Mouse (Mus musculus) 416B (cell line): ENCODE measurements around the gene Psma6.
A peak's percentile ranks its signal among the peaks of the same experiment; 100 is the strongest.
"Not testable (repeated sequence)": the region's sequence is repeated elsewhere in the genome, so short reads cannot be mapped to it uniquely, and the experiment has no call there.

ENCODE experiments used
- DNase-seq: peaks from one replicate; pipeline ENCODE4 v3.0.0; 2011; ENCODE audit warnings: low read depth

The Psma6 gene

GRCm38 (mm10) chr12:55384023-55384749 is at the start of gene Psma6:
TSS of gene Psma6 (plus strand) at chr12:55384222.
- DNase-seq, result no peak

DNA sequence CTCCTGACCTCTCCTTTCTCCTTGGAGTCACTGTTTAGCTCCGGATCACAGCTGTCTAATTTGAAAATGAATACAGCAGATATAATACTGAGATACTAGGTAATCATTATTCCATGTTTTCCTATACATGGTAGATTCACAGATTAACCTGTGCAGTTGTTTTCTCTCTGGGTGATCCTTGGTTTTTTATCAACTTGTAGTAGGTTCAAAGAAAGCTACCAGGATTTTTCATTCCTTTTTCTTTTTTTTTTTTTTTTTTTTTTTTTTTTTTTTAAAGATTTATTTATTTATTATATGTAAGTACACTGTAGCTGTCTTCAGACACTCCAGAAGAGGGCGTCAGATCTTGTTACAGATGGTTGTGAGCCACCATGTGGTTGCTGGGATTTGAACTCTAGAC is 45.5 kb upstream of the Psma6 start:
- not testable (repeated sequence) for DNase-seq

DNA sequence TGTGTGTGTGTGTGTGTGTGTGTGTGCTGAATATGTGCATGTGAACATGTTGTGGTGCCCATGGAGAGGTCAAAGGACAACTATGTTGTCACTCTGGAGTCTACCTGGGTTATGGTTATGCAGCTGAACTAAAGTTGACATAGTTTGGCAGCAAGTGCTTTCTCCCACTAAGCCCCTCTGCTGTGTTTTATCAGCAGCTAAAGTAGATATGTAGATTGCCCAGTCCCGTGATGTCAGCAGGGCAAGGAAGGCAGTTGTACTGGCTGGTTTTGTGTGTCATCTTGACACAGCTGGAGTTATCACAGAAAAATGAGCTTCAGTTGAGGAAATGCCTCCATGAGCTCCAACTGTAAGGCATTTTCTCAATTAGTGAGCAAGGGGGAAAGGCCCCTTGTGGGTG is 41.0 kb upstream of the Psma6 start:
- DNase-seq, result not testable (repeated sequence)

GRCm38 (mm10) chr12:55343998-55344397 is 40.0 kb upstream of the Psma6 start:
- DNase-seq, result no peak

DNA sequence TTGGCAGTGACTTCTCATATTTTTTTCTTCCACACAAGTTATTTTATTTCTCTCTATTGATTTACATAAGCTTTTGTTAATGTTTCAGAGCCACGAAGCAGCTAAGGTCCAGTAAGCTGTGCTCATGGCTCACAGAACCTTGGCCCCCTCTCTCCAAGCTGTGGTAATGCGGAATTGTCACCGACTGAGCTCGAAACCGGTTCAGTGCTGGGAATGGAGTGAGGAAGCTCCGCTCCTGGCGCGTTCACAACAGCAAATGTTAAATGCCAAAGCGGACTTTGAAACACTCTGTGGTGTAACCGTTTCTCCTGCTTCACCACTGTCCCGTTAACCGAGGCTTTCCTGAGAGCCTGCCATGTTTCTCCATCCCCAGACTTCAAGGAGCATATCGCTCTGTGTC is 39.4 kb upstream of the Psma6 start:
- no peak for DNase-seq

GRCm38 (mm10) chr12:55353423-55353822 is 30.6 kb upstream of the Psma6 start:
- DNase-seq, result no peak

- DNase-seq, result peak; percentile 68
These were observed 29.1 kb upstream of the Psma6 start for GRCm38 (mm10) chr12:55354904-55355303.

DNA sequence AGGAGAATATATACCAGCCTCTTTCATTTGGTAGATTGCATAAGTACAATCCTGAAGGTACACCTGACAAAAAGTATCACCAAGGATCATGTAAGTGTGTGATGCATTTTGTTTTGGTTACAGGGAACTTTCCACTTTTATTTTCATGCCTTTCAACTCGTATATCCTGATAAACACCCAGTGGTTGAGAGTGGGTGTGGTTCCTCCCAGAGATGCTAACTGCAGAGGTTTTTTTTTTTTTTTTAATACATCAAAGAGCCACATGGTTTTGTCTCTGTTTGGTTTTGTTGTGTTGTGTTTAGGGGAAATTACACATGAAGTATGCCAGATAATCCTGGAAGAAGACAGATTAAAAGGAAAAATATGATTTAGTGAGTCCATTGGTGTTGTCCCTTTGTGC is 26.7 kb upstream of the Psma6 start:
- DNase-seq, result no peak

DNA sequence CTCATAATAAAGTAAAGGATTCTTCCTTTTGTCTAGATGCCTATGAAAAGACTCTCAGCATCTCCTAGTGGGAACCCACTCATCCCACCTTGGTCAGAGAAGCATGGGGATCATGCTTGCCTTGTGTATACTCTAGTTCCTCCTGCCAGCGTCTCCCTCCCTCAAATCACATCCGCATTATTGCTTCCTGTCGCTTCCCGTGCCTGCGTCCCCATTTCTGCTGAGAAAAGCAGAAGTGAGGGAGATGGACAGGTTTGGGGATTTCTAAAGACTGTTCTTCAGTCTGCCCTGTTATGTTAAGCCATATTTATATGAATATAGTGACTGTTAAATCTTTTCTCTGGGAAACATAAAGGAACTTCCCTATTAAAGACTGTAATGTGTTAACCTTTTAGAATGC is 23.1 kb upstream of the Psma6 start:
- no peak for DNase-seq

- DNase-seq, result no peak
These were observed 18.9 kb upstream of the Psma6 start for GRCm38 (mm10) chr12:55365083-55365482.

GRCm38 (mm10) chr12:55372424-55373055 is 11.5 kb upstream of the Psma6 start:
- peak; percentile 62 for DNase-seq

GRCm38 (mm10) chr12:55376956-55377609 is 6.9 kb upstream of the Psma6 start:
- DNase-seq, result no peak

- no peak for DNase-seq
These were observed 6.4 kb upstream of the Psma6 start for GRCm38 (mm10) chr12:55377610-55377980.

- no peak for DNase-seq
These were observed 804 bp downstream of the Psma6 start for GRCm38 (mm10) chr12:55384826-55385225.

GRCm38 (mm10) chr12:55385931-55386330 is 1.9 kb downstream of the Psma6 start:
- DNase-seq, result no peak

DNA sequence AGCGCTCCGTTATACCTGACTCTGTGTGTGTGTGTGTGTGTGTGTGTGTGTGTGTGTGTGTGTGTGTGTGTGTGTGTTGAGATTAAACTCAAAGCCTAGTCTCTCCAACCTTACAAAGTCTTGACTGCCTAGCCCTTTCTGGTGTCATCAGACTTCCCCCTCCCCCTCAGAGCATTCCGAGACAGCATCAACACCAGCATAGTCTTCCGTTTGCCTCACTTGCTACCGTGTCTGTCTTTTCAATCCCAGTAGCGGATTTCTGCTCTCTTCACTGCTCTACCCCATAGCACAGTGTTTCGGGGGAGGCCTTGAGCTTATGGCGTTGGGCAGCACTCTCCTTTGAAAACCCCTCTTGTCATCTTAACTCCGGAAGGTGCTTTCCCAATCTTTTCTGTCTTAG is 2.4 kb downstream of the Psma6 start:
- no peak for DNase-seq

DNA sequence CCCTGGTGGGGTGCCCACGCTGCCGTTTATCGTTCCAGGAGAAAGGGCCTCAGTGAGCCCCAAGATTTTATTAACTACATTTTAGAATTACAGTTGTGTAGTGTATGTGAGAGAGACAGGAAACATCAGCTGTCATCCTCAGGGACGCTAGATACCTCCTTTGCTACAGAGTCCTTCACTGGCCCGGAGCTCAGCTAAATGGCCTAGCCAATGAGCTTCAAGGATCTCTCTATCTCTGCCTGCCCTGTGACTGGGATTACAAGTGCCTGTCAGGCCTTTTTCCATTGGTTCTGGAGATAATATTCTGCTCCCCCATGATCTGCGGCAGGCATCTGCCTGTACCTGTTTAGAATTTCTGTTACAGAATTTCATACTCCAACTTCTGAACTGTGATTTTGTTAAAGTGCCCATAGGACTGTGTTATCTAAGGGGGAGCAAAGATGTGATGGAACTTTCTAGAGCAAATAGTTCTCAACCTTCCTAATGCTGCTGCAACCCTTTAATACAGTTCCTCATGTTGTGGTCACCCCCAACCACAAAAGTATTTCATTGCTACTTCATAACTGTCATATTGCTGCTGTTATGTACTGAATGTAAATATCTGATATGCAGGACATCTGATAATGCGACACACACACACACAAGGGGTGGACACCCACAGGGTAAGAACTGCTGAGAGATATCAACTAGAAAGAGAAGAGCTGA is 3.2 kb downstream of the Psma6 start:
- DNase-seq, result peak; percentile 70

DNA sequence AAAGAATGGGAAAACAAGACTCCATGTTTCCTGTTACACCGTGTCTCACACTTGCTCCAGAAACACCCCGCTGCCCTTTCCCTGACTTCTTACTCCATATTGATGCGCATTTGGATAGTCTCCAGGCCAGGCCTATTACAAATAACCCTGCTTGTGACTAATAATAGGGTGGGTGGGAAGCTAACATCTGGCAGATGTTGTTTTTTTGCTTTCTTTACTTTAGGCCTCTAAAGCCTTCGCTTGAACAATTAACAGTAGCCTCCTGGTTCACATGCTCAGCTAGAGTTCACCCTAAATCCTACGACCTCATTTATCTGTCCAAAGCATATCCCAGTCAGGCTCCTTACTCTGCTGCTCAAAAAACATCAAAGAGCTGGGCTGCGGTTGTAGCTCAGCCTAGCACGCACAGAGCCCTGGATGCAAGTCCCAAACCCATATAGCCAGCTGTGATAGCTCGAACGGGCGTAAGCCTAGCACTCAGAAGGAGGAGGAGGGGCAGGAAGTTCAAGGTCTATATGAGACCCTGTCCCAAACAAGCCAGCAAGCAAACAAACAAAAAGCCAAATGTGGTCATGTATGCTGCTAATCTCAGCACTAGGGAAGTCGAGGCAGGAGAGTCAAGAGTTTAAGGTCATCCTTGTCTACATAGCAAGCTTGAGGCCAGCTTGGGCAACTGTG is 3.9 kb downstream of the Psma6 start:
- no peak for DNase-seq

DNA sequence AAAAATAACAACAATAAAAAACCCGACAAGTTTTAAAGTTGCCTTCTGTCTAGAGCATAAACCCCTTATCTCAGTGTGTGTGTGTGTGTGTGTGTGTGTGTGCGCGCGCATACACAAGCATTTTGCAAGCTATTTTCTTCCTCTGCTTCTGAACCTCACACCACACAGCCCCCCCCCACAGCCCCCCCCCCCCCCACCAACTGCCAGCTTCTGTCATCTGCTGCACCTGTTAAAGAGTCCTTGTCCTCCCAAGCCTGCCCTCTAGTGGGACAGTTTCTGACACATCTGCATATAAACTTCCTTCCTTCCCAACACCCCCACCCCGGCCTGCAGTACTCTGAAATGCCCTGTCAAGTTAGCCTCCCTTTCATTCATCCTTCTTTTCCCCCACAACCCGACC is 4.5 kb downstream of the Psma6 start:
- DNase-seq, result peak; percentile 87

DNA sequence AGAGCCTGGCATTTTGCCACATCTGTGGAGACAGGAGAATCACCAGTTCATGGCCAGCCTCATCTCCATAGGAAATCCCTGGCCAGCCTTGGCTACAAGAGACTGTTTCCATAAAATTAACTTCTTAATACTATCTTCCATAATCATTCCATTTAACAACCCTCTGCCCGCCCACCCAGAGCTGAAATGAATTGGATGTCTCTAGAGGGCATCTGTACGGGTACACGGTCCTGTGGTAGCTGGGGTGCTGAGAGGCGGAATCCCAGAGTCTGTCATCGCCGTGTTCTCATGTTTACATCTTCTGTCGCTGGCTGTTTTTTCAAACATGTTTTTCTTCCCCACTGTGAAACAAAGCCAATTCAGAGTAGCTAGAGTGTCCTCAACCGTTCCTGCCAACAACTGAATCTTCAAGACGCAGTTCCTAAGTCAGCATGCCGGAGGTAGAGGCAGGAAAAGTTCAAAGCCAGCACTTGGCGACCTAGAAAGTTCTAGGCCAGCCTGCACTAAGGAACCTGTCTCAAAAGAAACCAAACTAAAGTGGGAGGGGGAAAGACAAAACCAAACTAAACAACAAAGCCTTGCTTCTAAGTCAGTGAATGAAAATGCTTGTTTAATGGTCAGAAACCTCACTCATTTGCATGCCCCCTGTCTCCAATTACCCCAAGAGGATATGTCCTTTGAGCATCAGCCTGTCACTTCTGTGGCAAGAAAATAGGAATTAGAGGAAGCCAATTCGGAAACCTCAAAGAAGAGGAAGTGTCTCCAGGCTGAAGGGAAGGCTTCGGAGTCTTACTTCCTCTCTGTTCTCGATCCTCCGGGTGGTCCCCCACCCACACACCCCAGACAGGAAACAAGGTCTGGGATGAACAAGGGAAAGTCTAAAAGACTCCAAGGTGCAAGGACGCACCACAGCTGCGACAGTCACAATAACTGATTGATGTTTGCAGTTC is 5.4 kb downstream of the Psma6 start:
- DNase-seq, result peak; percentile 76

- no peak for DNase-seq
These were observed 8.1 kb downstream of the Psma6 start for GRCm38 (mm10) chr12:55392120-55392519.
